Mouse (Mus musculus) myocyte (in vitro differentiated cells): Measurements from ENCODE around the gene Fkbp5.

Source experiments
- E2F4 ChIP-seq: IDR thresholded peaks from one replicate; pipeline ENCODE4 v1.6.1; 2011; ENCODE audit warnings: mild to moderate bottlenecking, control low read depth, moderate library complexity; ENCODE audit not compliant: insufficient read depth
- MAX ChIP-seq: IDR thresholded peaks from one replicate; pipeline ENCODE4 v1.6.1; 2011; ENCODE audit warnings: low read depth, mild to moderate bottlenecking, control low read depth
- MYOD1 ChIP-seq, 3 experiments: IDR thresholded peaks; one replicate each; pipeline ENCODE4 v1.6.1; 2011; ENCODE audit warnings: control low read depth in 2 of 3, low read depth in 2 of 3, mild to moderate bottlenecking in 2 of 3, moderate library complexity in 1 of 3; ENCODE audit not compliant: insufficient read length in 2 of 3, control insufficient read depth in 1 of 3
- MYOG ChIP-seq, 3 experiments: IDR thresholded peaks; one replicate each; pipeline ENCODE4 v1.6.1; 2011; ENCODE audit warnings: control low read depth in 2 of 3, low read depth in 2 of 3, mild to moderate bottlenecking in 2 of 3; ENCODE audit not compliant: insufficient read length in 2 of 3, control insufficient read depth in 1 of 3, insufficient read depth in 1 of 3
- POLR2A ChIP-seq: IDR thresholded peaks from one replicate; pipeline ENCODE4 v1.6.1; 2011; ENCODE audit warnings: low read depth, mild to moderate bottlenecking, control low read depth, moderate library complexity; ENCODE audit not compliant: insufficient read length
- POLR2AphosphoS2 ChIP-seq: IDR thresholded peaks from one replicate; pipeline ENCODE4 v1.6.1; 2011; ENCODE audit warnings: low read depth, control low read depth; ENCODE audit not compliant: insufficient read length
- REST ChIP-seq: IDR thresholded peaks from one replicate; pipeline ENCODE4 v1.6.1; 2011; ENCODE audit warnings: mild to moderate bottlenecking, control low read depth, moderate library complexity; ENCODE audit not compliant: insufficient read depth, insufficient read length
- TCF12 ChIP-seq: IDR thresholded peaks from one replicate; pipeline ENCODE4 v1.6.1; 2011; ENCODE audit warnings: mild to moderate bottlenecking, control low read depth; ENCODE audit not compliant: poor library complexity, insufficient read depth, severe bottlenecking
- USF1 ChIP-seq: IDR thresholded peaks from one replicate; pipeline ENCODE4 v1.6.1; 2011; ENCODE audit warnings: low read depth, mild to moderate bottlenecking, control low read depth, moderate library complexity

DNA sequence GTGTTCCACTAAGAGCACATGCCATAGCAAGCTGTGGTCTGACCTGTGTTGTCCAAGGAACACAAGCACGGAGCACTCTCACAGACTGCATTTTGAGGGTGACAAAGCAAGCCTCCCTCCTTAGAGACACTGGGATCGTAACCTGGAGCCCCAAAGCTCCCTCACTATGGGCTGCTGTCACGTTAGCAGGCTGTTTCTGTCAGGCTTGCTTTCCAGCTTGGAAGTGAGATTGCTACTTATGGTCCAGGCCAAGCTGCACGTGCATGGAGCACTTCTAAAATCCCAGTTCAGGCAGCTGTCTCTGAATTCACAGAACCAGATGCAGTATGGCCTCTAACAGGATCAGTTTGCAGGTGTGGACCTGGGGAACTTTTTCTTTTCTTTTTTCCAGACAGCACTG lies 106.6 kb downstream of the Fkbp5 start:
- TF ChIP-seq TCF12 (no peak), POLR2AphosphoS2 (no peak), REST (no peak), POLR2A (no peak), E2F4 (no peak), MYOD1 (IDR thresholded peaks at IDR 0.05; ENCODE audit: control insufficient read depth in 1 of 3, insufficient read length in 2 of 3, low read depth in 2 of 3) (no peak), MYOG (IDR thresholded peaks at IDR 0.05; ENCODE audit: control insufficient read depth in 1 of 3, insufficient read depth in 1 of 3, insufficient read length in 2 of 3, low read depth in 2 of 3) (no peak), MAX (no peak), USF1 (no peak)
